In genomic region chr6:29246585-29246984, GRCm38 (mm10) we compare ENCODE assay signal across 17 mouse cellular contexts. TPM values are rescaled to one million over a fixed set of nuclear protein-coding genes. Genes with fewer than 3 reads are reported as not detected.
A peak's percentile ranks its signal among the peaks of the same experiment; 100 is the strongest.
DNase-seq lines count a peak whose midpoint lies in the region; ATAC-seq lines count a peak whose summit lies in the region.
"Had no signal": no experiment of that assay in that cellular context is flagged by ENCODE, and none has a peak within 500 bp of the region (broad histone marks: within the 10 kb centered on the region; RNA-seq: fewer than 3 reads in every experiment).

No protein-coding gene starts in this region.

- H3K9me3 ChIP-seq in liver, embryonic 15.5 days (replicated peaks), result no peaks in the 10 kb centered on the region
- H3K9me3 ChIP-seq in limb, embryonic 10.5 days (replicated peaks), result no peaks in the 10 kb centered on the region
- H3K9me3 ChIP-seq: forebrain, embryonic 13.5 days; limb, embryonic 12.5 days had no signal

- H3K36me3 ChIP-seq in liver, embryonic 15.5 days (replicated peaks), result no peaks in the 10 kb centered on the region
- no peaks in the 10 kb centered on the region for H3K36me3 ChIP-seq in limb, embryonic 10.5 days
- H3K36me3 ChIP-seq: limb, embryonic 12.5 days had no signal

- no peak overlapping the region for H3K9ac ChIP-seq in liver, embryonic 15.5 days
- H3K9ac ChIP-seq: forebrain, embryonic 13.5 days; limb, embryonic 12.5 days had no signal

- 41% methylated on average over 5 of the region's 5 CpGs for WGBS in liver, embryonic 15.5 days (ENCODE audit: insufficient replicate concordance)
- 60% methylated on average over 5 of the region's 5 CpGs for WGBS in limb, embryonic 10.5 days

- H3K4me3 ChIP-seq in liver, embryonic 15.5 days (replicated peaks), result no peak overlapping the region
- H3K4me3 ChIP-seq in limb, embryonic 10.5 days, result no peak overlapping the region
- H3K4me3 ChIP-seq: forebrain, embryonic 13.5 days; limb, embryonic 12.5 days had no signal

- 0 out of 2 replicates have a peak, but pooled peaks cover 7% of the 10 kb centered on the region for H3K4me1 ChIP-seq in liver, embryonic 15.5 days (replicated peaks)
- H3K4me1 ChIP-seq in limb, embryonic 10.5 days, result peaks cover 6% of the 10 kb centered on the region; the same call in 1 of the 2 replicates
- H3K4me1 ChIP-seq: forebrain, embryonic 13.5 days; limb, embryonic 12.5 days had no signal

- no peak overlapping the region for H3K4me2 ChIP-seq in liver, embryonic 15.5 days
- H3K4me2 ChIP-seq: forebrain, embryonic 13.5 days; heart, embryonic 11.5 days; limb, embryonic 12.5 days had no signal

- peak overlapping the region; percentile 65; the same call in 1 of the 2 replicates for H3K27ac ChIP-seq in liver, embryonic 15.5 days (replicated peaks)
- H3K27ac ChIP-seq in limb, embryonic 10.5 days, result no peak overlapping the region
- H3K27ac ChIP-seq: forebrain, embryonic 13.5 days; kidney, postnatal 0 days; limb, embryonic 12.5 days had no signal

- ATAC-seq in common myeloid progenitor, adult 5-6 weeks (replicated peaks; ENCODE audit: low read depth, poor library complexity, severe bottlenecking), result 0 out of 2 replicates have a peak, but pooled peaks have one; percentile 10
- ATAC-seq in liver, embryonic 15.5 days (ENCODE audit: insufficient read depth), result peak; percentile 33
- ATAC-seq: forebrain, embryonic 13.5 days had no signal

- 0 out of 2 replicates have a peak, but pooled peaks cover 4% of the 10 kb centered on the region for H3K27me3 ChIP-seq in liver, embryonic 15.5 days
- no peaks in the 10 kb centered on the region for H3K27me3 ChIP-seq in limb, embryonic 10.5 days (ENCODE audit: low read depth, poor library complexity, severe bottlenecking)
- H3K27me3 ChIP-seq: forebrain, embryonic 13.5 days; limb, embryonic 12.5 days had no signal

- peak; percentile 25 to 29 for DNase-seq in urinary bladder, postnatal 36 days (ENCODE audit: low spot score in 2 of 2)
- no peak for DNase-seq in urinary bladder, postnatal 25 days (ENCODE audit: low spot score)
- DNase-seq in yolk sac, embryonic 10.5 days (ENCODE audit: low spot score), result peak; percentile 7
- DNase-seq in ovary, adult 18-20 months (ENCODE audit: low spot score), result no peak
- no peak for DNase-seq in limb, embryonic 10.5 days (ENCODE audit: low spot score)
- no peak for DNase-seq in gastrocnemius, postnatal 25 days
- DNase-seq: cerebellum, adult 9-11 months; gastrocnemius, postnatal 36 days; heart, postnatal 14 days; right cerebral cortex, postnatal 14 days had no signal

RNA-seq across cellular contexts. Expression of gene Hilpda, which starts 25.7 kb away (rescaled TPM):
- 13.0 and 15.4 TPM in 2 replicates for total RNA-seq in common myeloid progenitor, adult 5-6 weeks (2017)
- polyA plus RNA-seq in liver, embryonic 15.5 days (2015; fragmentation: Nextera tagmentation; extraction: Ambion mirVana), result 23.4 and 25.0 TPM in 2 replicates
- polyA plus RNA-seq in limb, embryonic 10.5 days (2016; fragmentation: Nextera tagmentation; extraction: Ambion mirVana), result 42.7 and 45.2 TPM in 2 replicates
- total RNA-seq in gastrocnemius, postnatal 25 days (2021), result 1 to 10 TPM; 3.5 to 4.2 TPM

RNA-seq across cellular contexts. Expression of gene Impdh1, which starts 30.4 kb away (rescaled TPM):
- 22.7 and 54.2 TPM in 2 replicates for total RNA-seq in common myeloid progenitor, adult 5-6 weeks (2017)
- polyA plus RNA-seq in liver, embryonic 15.5 days (2015; fragmentation: Nextera tagmentation; extraction: Ambion mirVana), result 8.0 and 10.6 TPM in 2 replicates
- 56.7 and 66.9 TPM in 2 replicates for polyA plus RNA-seq in limb, embryonic 10.5 days (2016; fragmentation: Nextera tagmentation; extraction: Ambion mirVana)
- total RNA-seq in gastrocnemius, postnatal 25 days (2021), result 10 to 100 TPM; 13.6 to 15.5 TPM

RNA-seq across cellular contexts. Expression of gene Fam71f2, which starts 32.8 kb away (rescaled TPM):
- not detected in 2 replicates for total RNA-seq in common myeloid progenitor, adult 5-6 weeks (2017)
- polyA plus RNA-seq in liver, embryonic 15.5 days (2015; fragmentation: Nextera tagmentation; extraction: Ambion mirVana), result 0.12 and 0.16 TPM in 2 replicates
- 0.40 and 0.55 TPM in 2 replicates for polyA plus RNA-seq in limb, embryonic 10.5 days (2016; fragmentation: Nextera tagmentation; extraction: Ambion mirVana)
- not detected for total RNA-seq in gastrocnemius, postnatal 25 days (2021)
- total RNA-seq: adrenal gland, postnatal 36 days; gastrocnemius, postnatal 36 days; heart, postnatal 14 days had no signal

Comparison
In these comparisons a context has a peak if more than half of its experiments do, and no peak if none do; other contexts are left out.
1. DNase-seq: peak in urinary bladder, postnatal 36 days (2 of 2) and yolk sac, embryonic 10.5 days (single experiment); none in urinary bladder, postnatal 25 days (single experiment), ovary, adult 18-20 months (single experiment), limb, embryonic 10.5 days (single experiment) and gastrocnemius, postnatal 25 days (single experiment).